Mouse (Mus musculus) liver, embryonic 14.5 days (tissue): ENCODE results near the gene Uqcc2. TPM values are rescaled to one million over a fixed set of nuclear protein-coding genes. Genes with fewer than 3 reads are reported as not detected.
A peak's percentile ranks its signal among the peaks of the same experiment; 100 is the strongest.

ENCODE experiments used
- ATAC-seq: fragments of 200-750 bp; cut with Nextera tagmentation; 2 replicates; pipeline ENCODE4 v1.8.0; 2017; ENCODE audit warnings: moderate number of reproducible peaks, mild to moderate bottlenecking, moderate library complexity; ENCODE audit not compliant: insufficient read depth
- DNase-seq, 3 experiments: peaks; one replicate each; pipeline ENCODE4 v3.0.0-alpha.2; 2012 to 2013; ENCODE audit warnings: low read depth in 3 of 3, low spot score in 3 of 3
- H3K27ac ChIP-seq: fragments of 300-500 bp; sonication (generic); 2 replicates; pipeline ENCODE4 v1.5.1; 2014; ENCODE audit warnings: moderate library complexity, mild to moderate bottlenecking, control low read depth, inconsistent platforms
- H3K27me3 ChIP-seq: fragments of 300-500 bp; sonication (generic); 2 replicates; pipeline ENCODE4 v1.6.1; 2014; ENCODE audit warnings: mild to moderate bottlenecking, low read length, moderate library complexity; ENCODE audit not compliant: control insufficient read depth, insufficient read depth
- H3K36me3 ChIP-seq: fragments of 300-500 bp; sonication (generic); replicated peaks from 2 replicates; pipeline ENCODE4 v1.6.1; 2014; ENCODE audit warnings: low read depth; ENCODE audit not compliant: control insufficient read depth, insufficient read depth
- H3K4me1 ChIP-seq, 2 experiments: fragments of 200-500 bp in 1 of 2; fragments of 300-500 bp in 1 of 2; sonication (generic) in 1 of 2; replicated peaks; 2 replicates each; pipeline ENCODE4 v1.6.1; 2012 to 2014; ENCODE audit warnings: antibody characterized with exemption in 1 of 2, inconsistent platforms in 1 of 2, low read length in 1 of 2; ENCODE audit not compliant: control insufficient read depth in 2 of 2, insufficient read depth in 2 of 2
- H3K4me2 ChIP-seq: fragments of 300-500 bp; sonication (generic); 2 replicates; pipeline ENCODE4 v1.6.1; 2014; ENCODE audit warnings: low read depth, mild to moderate bottlenecking, control low read depth, moderate library complexity
- H3K4me3 ChIP-seq, 2 experiments: fragments of 200-500 bp in 1 of 2; fragments of 300-500 bp in 1 of 2; sonication (generic) in 1 of 2; 2 replicates each; pipeline ENCODE4 v1.5.1; 2012 to 2014; ENCODE audit warnings: low read depth in 2 of 2, low read length in 2 of 2, mild to moderate bottlenecking in 2 of 2, control low read depth in 1 of 2, inconsistent platforms in 1 of 2, moderate library complexity in 1 of 2; ENCODE audit not compliant: insufficient read depth in 1 of 2
- H3K9ac ChIP-seq: fragments of 300-500 bp; sonication (generic); replicated peaks from 2 replicates; pipeline ENCODE4 v1.6.1; 2014; ENCODE audit warnings: mild to moderate bottlenecking, control low read depth, moderate library complexity
- H3K9me3 ChIP-seq: fragments of 300-500 bp; sonication (generic); 2 replicates; pipeline ENCODE4 v1.6.1; 2016; ENCODE audit warnings: low read length, mixed read lengths; ENCODE audit not compliant: control insufficient read depth
- CTCF ChIP-seq: IDR thresholded peaks from 2 replicates; pipeline ENCODE4 v1.5.1; 2016; ENCODE audit warnings: antibody characterized with exemption, low read depth, control low read depth
- EP300 ChIP-seq: IDR thresholded peaks from 2 replicates; pipeline ENCODE4 v1.6.1; 2016; ENCODE audit warnings: antibody characterized with exemption, low read depth
- WGBS: fragments of 180-500 bp; shearing (Covaris S2); extraction: QIAGEN DNeasy Blood & Tissue Kit; methylation state at CpG from one replicate; pipeline ENCODE4 v1.1.7; 2014; ENCODE audit not compliant: insufficient replicate concordance; 5-methylcytosine and 5-hydroxymethylcytosine counted together
- polyA plus RNA-seq, 2 experiments: library from polyadenylated mRNA; depleted of rRNA in 1 of 2; stranded (reverse) in 1 of 2; unstranded in 1 of 2; fragments of >200 nt; fragmentation: Nextera tagmentation in 1 of 2; extraction: Ambion mirVana in 1 of 2; gene quantifications; 2 replicates each; pipeline versions ENCODE4 v1.2.1 to v1.2.3; 2012 to 2014

Gene Uqcc2
- polyA plus RNA-seq, 2 experiments, result 129 to 208 TPM

GRCm38 (mm10) chr17:27166901-27167300, 33.2 kb upstream of the Uqcc2 start:
- H3K4me1 ChIP-seq, result peaks cover 4 to 10% of the 10 kb centered on the region in 2 experiments; a peak in 3 of 4 replicates
- WGBS, result 63% methylated on average over 6 of the region's 6 CpGs

DNA sequence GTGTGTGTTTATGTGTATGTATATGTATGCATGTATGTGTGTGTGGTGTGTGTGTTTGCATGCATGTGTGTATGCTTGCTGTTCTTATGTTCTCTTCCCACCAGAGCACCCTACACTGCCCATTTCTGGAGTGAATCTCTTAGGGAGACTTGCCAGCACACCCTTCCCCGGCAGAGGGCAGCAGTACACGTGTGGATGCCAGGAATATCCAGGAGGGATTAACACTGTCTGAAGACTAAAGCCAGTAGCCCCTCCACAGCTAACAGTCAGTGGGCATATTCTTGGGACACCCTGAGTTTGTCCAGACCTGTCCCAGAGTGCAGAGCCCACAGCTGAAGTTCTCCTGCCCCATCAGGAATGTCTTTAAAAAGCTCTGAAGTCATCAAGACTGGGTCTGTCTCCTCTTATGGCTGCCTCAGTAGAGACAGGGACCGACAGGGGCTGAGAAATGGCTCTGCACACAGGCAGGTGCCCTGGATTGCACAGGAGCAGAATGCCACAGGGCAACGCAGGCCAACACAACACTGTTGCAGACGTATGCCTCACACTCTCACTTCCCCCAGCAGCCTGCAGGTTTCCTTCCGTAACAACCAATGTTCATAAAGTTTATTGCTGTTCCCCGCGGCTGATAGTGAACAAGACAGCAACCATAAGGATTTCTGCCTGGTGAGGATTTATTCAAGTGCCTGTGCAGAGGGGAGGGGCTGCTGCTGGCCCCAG, 31.5 kb upstream of the Uqcc2 start:
- TF ChIP-seq CTCF, result peak; percentile 71
- no peak for TF ChIP-seq EP300
- no peak overlapping the region for H3K27ac ChIP-seq

More at GRCm38 (mm10) chr17:27166901-27167300, 33.2 kb upstream of the Uqcc2 start:
- Histone ChIP-seq H3K4me3 (no peak overlapping the region), H3K4me2 (no peak overlapping the region), H3K9me3 (no peaks in the 10 kb centered on the region), H3K27ac (no peak overlapping the region), H3K27me3 (no peaks in the 10 kb centered on the region), H3K9ac (no peak overlapping the region), H3K36me3 (no peaks in the 10 kb centered on the region)
- TF ChIP-seq CTCF, result no peak
- no peak for TF ChIP-seq EP300
- DNase-seq, result no peak
- no peak for ATAC-seq

GRCm38 (mm10) chr17:27160905-27161304, 27.2 kb upstream of the Uqcc2 start:
- TF ChIP-seq EP300, result no peak
- no peak for TF ChIP-seq CTCF
- Histone ChIP-seq H3K9me3 (no peaks in the 10 kb centered on the region), H3K4me2 (no peak overlapping the region), H3K27me3 (no peaks in the 10 kb centered on the region), H3K27ac (no peak overlapping the region), H3K36me3 (no peaks in the 10 kb centered on the region), H3K9ac (no peak overlapping the region), H3K4me1 (peaks cover 4 to 13% of the 10 kb centered on the region in 2 experiments; a peak in 3 of 4 replicates), H3K4me3 (no peak overlapping the region)
- ATAC-seq (no peak), DNase-seq (no peak)
- 62% methylated on average over 4 of the region's 4 CpGs for WGBS

More for the DNA sequence above, 31.5 kb upstream of the Uqcc2 start:
- no peak overlapping the region for H3K4me3 ChIP-seq
- no peak for DNase-seq
- WGBS, result 57% methylated on average over 8 of the region's 8 CpGs
- H3K9me3 ChIP-seq, result no peaks in the 10 kb centered on the region
- no peak overlapping the region for H3K4me2 ChIP-seq
- H3K4me1 ChIP-seq, result peaks cover 4 to 10% of the 10 kb centered on the region in 2 experiments; a peak in 3 of 4 replicates
- no peak for ATAC-seq
- H3K27me3 ChIP-seq, result no peaks in the 10 kb centered on the region
- no peak overlapping the region for H3K9ac ChIP-seq
- H3K36me3 ChIP-seq, result no peaks in the 10 kb centered on the region

GRCm38 (mm10) chr17:27159169-27159568, 25.5 kb upstream of the Uqcc2 start:
- H3K4me3 ChIP-seq, result no peak overlapping the region
- WGBS, result 60% methylated on average over 7 of the region's 7 CpGs
- no peak overlapping the region for H3K27ac ChIP-seq
- no peak overlapping the region for H3K4me2 ChIP-seq
- no peak for TF ChIP-seq EP300
- no peak for TF ChIP-seq CTCF
- ATAC-seq (no peak), DNase-seq (no peak)
- H3K27me3 ChIP-seq, result no peaks in the 10 kb centered on the region
- no peaks in the 10 kb centered on the region for H3K9me3 ChIP-seq
- no peak overlapping the region for H3K9ac ChIP-seq
- peaks cover 2 to 14% of the 10 kb centered on the region in 2 experiments; a peak in 3 of 4 replicates for H3K4me1 ChIP-seq
- H3K36me3 ChIP-seq, result no peaks in the 10 kb centered on the region

DNA sequence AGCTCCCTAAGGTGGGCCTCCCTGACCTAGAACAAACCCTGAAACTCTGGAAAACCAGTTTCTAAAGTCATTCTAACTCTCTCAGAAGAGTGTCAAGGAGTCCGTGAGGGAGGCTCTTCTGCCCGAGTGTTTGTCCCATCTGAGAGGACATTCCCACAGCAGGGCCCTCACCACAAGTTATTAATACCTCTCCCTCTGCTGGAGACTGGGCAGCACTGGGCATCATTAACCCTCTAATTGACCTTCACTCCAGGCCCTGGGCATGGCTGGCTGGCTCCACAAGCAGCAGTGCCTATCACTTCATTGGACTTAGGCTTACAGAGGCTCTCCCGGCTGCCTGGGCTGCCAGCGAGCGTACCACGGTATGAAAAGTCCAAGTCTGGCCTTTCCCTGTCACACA, 24.7 kb upstream of the Uqcc2 start:
- no peaks in the 10 kb centered on the region for H3K27me3 ChIP-seq
- H3K4me3 ChIP-seq, result no peak overlapping the region
- DNase-seq, result no peak
- H3K36me3 ChIP-seq, result no peaks in the 10 kb centered on the region
- H3K9me3 ChIP-seq, result no peaks in the 10 kb centered on the region
- WGBS, result 76% methylated on average over 6 of the region's 6 CpGs
- TF ChIP-seq CTCF (no peak), EP300 (no peak)
- ATAC-seq, result no peak
- no peak overlapping the region for H3K4me2 ChIP-seq
- H3K9ac ChIP-seq, result no peak overlapping the region
- peaks cover 8 to 21% of the 10 kb centered on the region in 2 experiments for H3K4me1 ChIP-seq
- H3K27ac ChIP-seq, result no peak overlapping the region
